Mouse (Mus musculus) MEL (cell line): ENCODE measurements at regions not wholly inside any gene's neighbourhood (a gene's known extent, or its start where the extent isn't known, plus 50 kb on each side); places are given as distances from the start of the nearest gene placed in this dataset.

ENCODE experiments used
- DNase-seq: peaks from one replicate; pipeline ENCODE4 v3.0.0; 2011; ENCODE audit warnings: low read depth, low spot score
- H3K27ac ChIP-seq: 2 replicates; pipeline ENCODE4 v1.5.1; 2012; ENCODE audit warnings: low read depth, mild to moderate bottlenecking, control low read depth, low read length, moderate library complexity; ENCODE audit not compliant: control insufficient read depth
- H3K27me3 ChIP-seq, 2 experiments: fragments of 150-350 bp in 1 of 2; sonication (generic) in 1 of 2; 2 replicates each; pipeline ENCODE4 v1.6.1; 2012; ENCODE audit warnings: low read length in 2 of 2, mild to moderate bottlenecking in 2 of 2, improper control_type of control experiment in 1 of 2, moderate library complexity in 1 of 2; ENCODE audit not compliant: insufficient read depth in 2 of 2, control insufficient read depth in 1 of 2
- H3K36me3 ChIP-seq, 2 experiments: 2 replicates each; pipeline ENCODE4 v1.6.1; 2012 to 2014; ENCODE audit warnings: low read length in 2 of 2, improper control_type of control experiment in 1 of 2, inconsistent platforms in 1 of 2, mild to moderate bottlenecking in 1 of 2; ENCODE audit not compliant: insufficient read depth in 2 of 2, control insufficient read depth in 1 of 2
- H3K4me1 ChIP-seq, 2 experiments: fragments of 150-350 bp in 1 of 2; sonication (generic) in 1 of 2; 2 replicates each; pipeline ENCODE4 v1.6.1; 2012; ENCODE audit warnings: low read length in 2 of 2, improper control_type of control experiment in 1 of 2, mild to moderate bottlenecking in 1 of 2; ENCODE audit not compliant: insufficient read depth in 2 of 2, control insufficient read depth in 1 of 2
- H3K4me3 ChIP-seq, 2 experiments: fragments of 150-350 bp in 1 of 2; sonication (generic) in 1 of 2; 2 replicates each; pipeline ENCODE4 v1.5.1; 2012; ENCODE audit warnings: low read depth in 2 of 2, low read length in 2 of 2, mild to moderate bottlenecking in 2 of 2, moderate library complexity in 2 of 2, control low read depth in 1 of 2, improper control_type of control experiment in 1 of 2; ENCODE audit not compliant: control insufficient read depth in 1 of 2, insufficient read depth in 1 of 2
- H3K79me2 ChIP-seq: 2 replicates; pipeline ENCODE4 v1.6.1; 2012; ENCODE audit warnings: mild to moderate bottlenecking, low read length, moderate library complexity; ENCODE audit not compliant: control insufficient read depth, poor library complexity, insufficient read depth
- H3K9ac ChIP-seq: 2 replicates; pipeline ENCODE4 v1.6.1; 2012; ENCODE audit warnings: low read depth, mild to moderate bottlenecking, control low read depth, low read length, moderate library complexity; ENCODE audit not compliant: control insufficient read depth, poor library complexity, severe bottlenecking
- H3K9me3 ChIP-seq: fragments of 150-350 bp; sonication (generic); replicated peaks from 2 replicates; pipeline ENCODE4 v1.6.1; 2012; ENCODE audit warnings: mild to moderate bottlenecking, low read length, improper control_type of control experiment, moderate library complexity; ENCODE audit not compliant: insufficient read depth
- EP300 ChIP-seq, 2 experiments: IDR thresholded peaks; 2 replicates each; pipeline ENCODE4 v1.6.1; 2011; ENCODE audit warnings: improper control_type of control experiment in 2 of 2, low read length in 2 of 2, low read depth in 1 of 2, mild to moderate bottlenecking in 1 of 2
- GABPA ChIP-seq: IDR thresholded peaks from 2 replicates; pipeline ENCODE4 v1.6.1; 2012; ENCODE audit warnings: low read depth, mild to moderate bottlenecking, inconsistent platforms, low read length, improper control_type of control experiment, moderate library complexity
- GATA1 ChIP-seq: IDR thresholded peaks from 2 replicates; pipeline ENCODE4 v1.6.1; 2011; ENCODE audit warnings: low read depth, low read length, improper control_type of control experiment
- JUND ChIP-seq: IDR thresholded peaks from 2 replicates; pipeline ENCODE4 v1.6.1; 2011; ENCODE audit warnings: low read depth, mild to moderate bottlenecking, improper control_type of control experiment, low read length
- MAX ChIP-seq: IDR thresholded peaks from 2 replicates; pipeline ENCODE4 v1.6.1; 2011; ENCODE audit warnings: low read length, improper control_type of control experiment
- MAZ ChIP-seq: IDR thresholded peaks from 2 replicates; pipeline ENCODE4 v1.6.1; 2012; ENCODE audit warnings: low read depth, mild to moderate bottlenecking, inconsistent platforms, low read length, improper control_type of control experiment
- MEF2A ChIP-seq: IDR thresholded peaks from 2 replicates; pipeline ENCODE4 v1.6.1; 2014; ENCODE audit warnings: low read depth, mild to moderate bottlenecking, inconsistent platforms, low read length, improper control_type of control experiment; ENCODE audit not compliant: poor library complexity, insufficient replicate concordance, severe bottlenecking; ENCODE audit errors: extremely low read depth
- MYB ChIP-seq: IDR thresholded peaks from 2 replicates; pipeline ENCODE4 v1.6.1; 2011; ENCODE audit warnings: mild to moderate bottlenecking, low read depth, low read length, improper control_type of control experiment
- NELFE ChIP-seq: IDR thresholded peaks from 2 replicates; pipeline ENCODE4 v1.6.1; 2011; ENCODE audit warnings: low read depth, low read length, improper control_type of control experiment
- NRF1 ChIP-seq: IDR thresholded peaks from 2 replicates; pipeline ENCODE4 v1.6.1; 2014; ENCODE audit warnings: low read depth, mild to moderate bottlenecking, inconsistent platforms, low read length, improper control_type of control experiment, moderate library complexity; ENCODE audit not compliant: poor library complexity, insufficient read depth, severe bottlenecking
- RCOR1 ChIP-seq: IDR thresholded peaks from 2 replicates; pipeline ENCODE4 v1.6.1; 2012; ENCODE audit warnings: low read depth, mild to moderate bottlenecking, inconsistent platforms, low read length, improper control_type of control experiment
- SMC3 ChIP-seq: IDR thresholded peaks from 2 replicates; pipeline ENCODE4 v1.6.1; 2011; ENCODE audit warnings: low read depth, low read length, improper control_type of control experiment
- TCF12 ChIP-seq: IDR thresholded peaks from 2 replicates; pipeline ENCODE4 v1.6.1; 2014; ENCODE audit warnings: low read depth, mild to moderate bottlenecking, inconsistent platforms, low read length, improper control_type of control experiment, moderate library complexity
- USF2 ChIP-seq, 2 experiments: IDR thresholded peaks; 2 replicates each; pipeline ENCODE4 v1.6.1; 2011 to 2012; ENCODE audit warnings: improper control_type of control experiment in 2 of 2, low read length in 2 of 2, borderline replicate concordance in 1 of 2, inconsistent platforms in 1 of 2, low read depth in 1 of 2, mild to moderate bottlenecking in 1 of 2; ENCODE audit not compliant: insufficient read depth in 1 of 2
- ZC3H11A ChIP-seq: IDR thresholded peaks from 2 replicates; pipeline ENCODE4 v1.6.1; 2012; ENCODE audit warnings: low read depth, mild to moderate bottlenecking, inconsistent platforms, low read length, improper control_type of control experiment
- ZMIZ1 ChIP-seq: IDR thresholded peaks from 2 replicates; pipeline ENCODE4 v1.6.1; 2012; ENCODE audit warnings: low read depth, mild to moderate bottlenecking, inconsistent platforms, low read length, improper control_type of control experiment, moderate library complexity

DNA sequence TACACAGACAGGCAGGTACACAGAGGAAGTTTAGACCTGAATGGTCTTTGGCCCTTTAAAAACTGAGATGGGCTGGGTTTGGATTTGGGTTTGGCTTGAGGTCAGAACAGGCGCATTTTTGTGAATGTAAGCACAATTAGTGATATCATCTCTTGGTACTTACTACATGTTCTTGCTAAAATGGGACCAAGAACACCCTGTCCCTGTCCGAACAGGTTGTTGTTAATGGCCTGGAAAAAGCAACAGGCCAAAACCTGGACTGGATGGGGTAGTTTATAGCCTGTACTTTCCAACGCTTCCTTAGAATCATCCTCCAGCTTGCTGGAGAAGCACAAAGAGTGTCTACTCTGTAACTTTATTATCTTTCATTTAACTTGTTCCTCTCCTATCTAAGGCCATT, 185.2 kb upstream of the Arid1b start:
- TF ChIP-seq SMC3 = no peak
- TF ChIP-seq ZMIZ1 = no peak
- TF ChIP-seq GABPA = no peak
- no peak for TF ChIP-seq TCF12
- TF ChIP-seq MEF2A = no peak
- DNase-seq = no peak
- Histone ChIP-seq H3K9me3 (no peaks in the 10 kb centered on the region), H3K9ac (no peak overlapping the region), H3K36me3 (no peaks in the 10 kb centered on the region), H3K79me2 (no peaks in the 10 kb centered on the region), H3K4me3 (no peak overlapping the region), H3K27me3 (peaks cover 6 to 11% of the 10 kb centered on the region in 2 experiments; a peak in 3 of 4 replicates), H3K4me1 (no peaks in the 10 kb centered on the region), H3K27ac (no peak overlapping the region)

DNA sequence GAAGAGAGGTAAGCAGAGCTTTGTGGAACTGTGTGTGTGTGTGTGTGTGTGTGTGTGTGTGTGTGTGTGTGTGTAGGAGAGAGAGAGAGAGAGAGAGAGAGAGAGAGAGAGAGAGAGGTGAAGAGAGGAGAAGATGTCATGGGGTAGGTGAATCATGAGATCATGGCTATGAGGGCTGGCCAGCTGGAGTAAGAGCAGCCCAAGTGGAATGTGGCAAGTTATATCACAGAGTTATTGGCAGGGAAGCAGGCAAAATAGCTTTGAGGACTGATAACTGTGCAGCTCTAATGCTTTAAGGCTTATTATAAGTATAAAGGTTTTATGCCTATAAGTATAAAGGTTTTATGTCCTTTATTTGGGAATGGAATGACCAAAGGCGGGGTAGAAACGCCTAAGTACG, 180.9 kb upstream of the Arid1b start:
- Histone ChIP-seq H3K9me3 (no peaks in the 10 kb centered on the region), H3K27ac (no peak overlapping the region), H3K4me3 (no peak overlapping the region), H3K4me1 (no peaks in the 10 kb centered on the region), H3K36me3 (no peaks in the 10 kb centered on the region), H3K9ac (no peak overlapping the region), H3K27me3 (peaks cover 4 to 8% of the 10 kb centered on the region in 2 experiments), H3K79me2 (no peaks in the 10 kb centered on the region)
- no peak for TF ChIP-seq NRF1
- no peak for TF ChIP-seq USF2 (IDR thresholded peaks at IDR 0.05; ENCODE audit: borderline replicate concordance in 1 of 2, insufficient read depth in 1 of 2, low read depth in 1 of 2, low read length in 2 of 2)
- no peak for DNase-seq

DNA sequence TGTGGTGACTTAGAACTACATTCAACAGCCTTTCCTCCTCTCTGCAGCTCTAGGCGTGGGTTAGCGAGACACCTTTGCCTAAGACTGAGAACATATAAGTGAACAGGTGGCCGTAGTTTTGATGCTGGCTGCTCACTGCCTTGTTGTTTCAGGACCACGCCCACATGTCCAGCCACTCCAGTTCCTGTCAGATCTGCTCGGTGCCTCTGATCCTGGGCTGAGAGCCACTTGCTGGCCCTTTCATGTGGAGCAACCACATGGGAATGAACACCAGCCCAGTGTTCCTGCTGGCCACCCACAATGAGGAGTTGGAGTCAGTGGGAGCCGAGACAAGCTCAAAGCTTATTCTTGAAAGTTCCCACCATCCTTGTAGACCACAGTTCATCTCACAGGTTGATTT, 180.5 kb upstream of the Arid1b start:
- Histone ChIP-seq H3K27me3 (peaks cover 4 to 8% of the 10 kb centered on the region in 2 experiments), H3K4me3 (no peak overlapping the region), H3K27ac (no peak overlapping the region), H3K36me3 (no peaks in the 10 kb centered on the region), H3K9ac (no peak overlapping the region), H3K9me3 (no peaks in the 10 kb centered on the region), H3K4me1 (no peaks in the 10 kb centered on the region), H3K79me2 (no peaks in the 10 kb centered on the region)
- no peak for DNase-seq
- TF ChIP-seq MEF2A = no peak
- no peak for TF ChIP-seq SMC3
- no peak for TF ChIP-seq JUND
- no peak for TF ChIP-seq EP300 (IDR thresholded peaks at IDR 0.05; ENCODE audit: low read depth in 1 of 2, low read length in 2 of 2)
- no peak for TF ChIP-seq TCF12
- no peak for TF ChIP-seq MAX
- TF ChIP-seq GATA1 = no peak
- TF ChIP-seq NELFE = no peak
- no peak for TF ChIP-seq RCOR1
- no peak for TF ChIP-seq ZC3H11A
- no peak for TF ChIP-seq MYB
- TF ChIP-seq MAZ = no peak
- no peak for TF ChIP-seq ZMIZ1
- TF ChIP-seq USF2 (IDR thresholded peaks at IDR 0.05; ENCODE audit: borderline replicate concordance in 1 of 2, insufficient read depth in 1 of 2, low read depth in 1 of 2, low read length in 2 of 2) = no peak
